Mouse (Mus musculus) hindbrain, embryonic 16.5 days (tissue): Measurements from ENCODE around the gene Cactin. TPM values are rescaled to one million over a fixed set of nuclear protein-coding genes. Genes with fewer than 3 reads are reported as not detected.

Experiments used
- ATAC-seq: fragments of 200-750 bp; cut with Nextera tagmentation; 2 replicates; pipeline ENCODE4 v1.8.0; 2017; ENCODE audit warnings: moderate TSS enrichment, moderate library complexity
- H3K27ac ChIP-seq: fragments of 300-500 bp; sonication (generic); 2 replicates; pipeline ENCODE4 v1.5.1; 2014; ENCODE audit warnings: low read depth, mild to moderate bottlenecking, control low read depth, low read length, moderate library complexity
- H3K27me3 ChIP-seq: fragments of 300-500 bp; sonication (generic); replicated peaks from 2 replicates; pipeline ENCODE4 v1.6.1; 2014; ENCODE audit warnings: low read length; ENCODE audit not compliant: control insufficient read depth, insufficient read depth
- H3K36me3 ChIP-seq: fragments of 300-500 bp; sonication (generic); 2 replicates; pipeline ENCODE4 v1.6.1; 2014; ENCODE audit warnings: mild to moderate bottlenecking, low read length, moderate library complexity, mixed read lengths; ENCODE audit not compliant: control insufficient read depth, insufficient read depth
- H3K4me1 ChIP-seq: fragments of 300-500 bp; sonication (generic); 2 replicates; pipeline ENCODE4 v1.6.1; 2014; ENCODE audit warnings: low read depth, low read length; ENCODE audit not compliant: control insufficient read depth, insufficient read depth
- H3K4me2 ChIP-seq: fragments of 300-500 bp; sonication (generic); 2 replicates; pipeline ENCODE4 v1.6.1; 2014; ENCODE audit warnings: mild to moderate bottlenecking, low read length, control low read depth, moderate library complexity
- H3K4me3 ChIP-seq: fragments of 300-500 bp; sonication (generic); 2 replicates; pipeline ENCODE4 v1.5.1; 2014; ENCODE audit warnings: mild to moderate bottlenecking, low read length, control low read depth, moderate library complexity
- H3K9ac ChIP-seq: fragments of 300-500 bp; sonication (generic); 2 replicates; pipeline ENCODE4 v1.6.1; 2014; ENCODE audit warnings: low read depth, mild to moderate bottlenecking, control low read depth, low read length, moderate library complexity
- H3K9me3 ChIP-seq: fragments of 300-500 bp; sonication (generic); 2 replicates; pipeline ENCODE4 v1.6.1; 2014; ENCODE audit warnings: mild to moderate bottlenecking, low read length, moderate library complexity; ENCODE audit not compliant: control insufficient read depth
- WGBS: fragments of 180-500 bp; shearing (Covaris S2); extraction: QIAGEN DNeasy Blood & Tissue Kit; methylation state at CpG from one replicate; pipeline ENCODE4 v1.1.7; 2014; 5-methylcytosine and 5-hydroxymethylcytosine counted together
- polyA plus RNA-seq: library from polyadenylated mRNA; unstranded; fragments of >200 nt; fragmentation: Nextera tagmentation; extraction: Ambion mirVana; gene quantifications from 2 replicates; pipeline ENCODE4 v1.2.1, GENCODE M21; 2015

Cactin gene
- polyA plus RNA-seq, 1 experiment from 2014 or later: 26.3 TPM

- no peak for ATAC-seq
- H3K9me3 ChIP-seq: no peaks in the 10 kb centered on the region
- H3K4me2 ChIP-seq: no peak overlapping the region
- no peaks in the 10 kb centered on the region for H3K27me3 ChIP-seq
- H3K9ac ChIP-seq: no peak overlapping the region
- WGBS: 92% methylated on average over 27 of the region's 27 CpGs
- peaks cover 56% of the 10 kb centered on the region for H3K36me3 ChIP-seq
- no peak overlapping the region for H3K4me3 ChIP-seq
- peaks cover 22% of the 10 kb centered on the region for H3K4me1 ChIP-seq
- H3K27ac ChIP-seq: no peak overlapping the region
These were observed 1.5 kb downstream of the Cactin start for GRCm38 (mm10) chr10:81322444-81322843.

- Histone ChIP-seq H3K4me3 (no peak overlapping the region), H3K9me3 (no peaks in the 10 kb centered on the region), H3K9ac (no peak overlapping the region), H3K4me2 (no peak overlapping the region), H3K27ac (no peak overlapping the region), H3K36me3 (peaks cover 50% of the 10 kb centered on the region), H3K27me3 (no peaks in the 10 kb centered on the region), H3K4me1 (peaks cover 22% of the 10 kb centered on the region)
- WGBS: 96% methylated on average over 23 of the region's 23 CpGs
- no peak for ATAC-seq
These were observed 2.4 kb downstream of the Cactin start for GRCm38 (mm10) chr10:81323141-81323775.

GRCm38 (mm10) chr10:81323791-81324530 lies 3.1 kb downstream of the Cactin start:
- H3K36me3 ChIP-seq: peaks cover 45% of the 10 kb centered on the region
- no peak overlapping the region for H3K27ac ChIP-seq
- H3K9ac ChIP-seq: no peak overlapping the region
- H3K27me3 ChIP-seq: no peaks in the 10 kb centered on the region
- no peak for ATAC-seq
- H3K4me3 ChIP-seq: no peak overlapping the region
- 93% methylated on average over 18 of the region's 18 CpGs for WGBS
- H3K4me2 ChIP-seq: no peak overlapping the region
- peaks cover 20% of the 10 kb centered on the region for H3K4me1 ChIP-seq
- no peaks in the 10 kb centered on the region for H3K9me3 ChIP-seq

GRCm38 (mm10) chr10:81325176-81325575 lies 4.3 kb downstream of the Cactin start:
- WGBS: 94% methylated on average over 21 of the region's 21 CpGs
- Histone ChIP-seq H3K9me3 (no peaks in the 10 kb centered on the region), H3K36me3 (peaks cover 45% of the 10 kb centered on the region), H3K4me2 (no peak overlapping the region), H3K27me3 (no peaks in the 10 kb centered on the region), H3K4me1 (peaks cover 11% of the 10 kb centered on the region), H3K4me3 (no peak overlapping the region), H3K9ac (no peak overlapping the region), H3K27ac (no peak overlapping the region)
- no peak for ATAC-seq

DNA sequence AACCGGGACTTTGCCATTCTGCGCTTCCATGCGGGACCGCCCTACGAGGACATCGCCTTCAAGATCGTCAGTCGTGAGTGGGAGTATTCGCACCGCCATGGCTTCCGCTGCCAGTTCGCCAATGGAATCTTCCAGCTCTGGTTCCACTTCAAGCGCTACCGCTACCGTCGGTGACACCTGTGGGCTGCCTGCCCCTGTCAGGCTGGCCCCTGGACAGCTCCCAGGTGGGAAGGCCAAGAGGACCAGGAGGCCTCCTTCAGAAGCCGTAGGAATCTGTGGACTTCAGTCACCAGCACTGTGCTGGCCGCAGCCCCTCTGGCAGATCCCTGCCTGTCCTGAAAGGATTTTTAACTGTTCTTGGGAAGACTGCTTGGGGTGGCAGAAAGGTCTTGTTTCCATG lies 4.9 kb downstream of the Cactin start:
- no peak overlapping the region for H3K9ac ChIP-seq
- no peaks in the 10 kb centered on the region for H3K27me3 ChIP-seq
- H3K36me3 ChIP-seq: peaks cover 45% of the 10 kb centered on the region
- H3K9me3 ChIP-seq: no peaks in the 10 kb centered on the region
- H3K4me2 ChIP-seq: no peak overlapping the region
- H3K4me1 ChIP-seq: peaks cover 11% of the 10 kb centered on the region
- H3K27ac ChIP-seq: no peak overlapping the region
- ATAC-seq: no peak
- WGBS: 91% methylated on average over 18 of the region's 18 CpGs
- no peak overlapping the region for H3K4me3 ChIP-seq

- H3K4me1 ChIP-seq: peaks cover 7% of the 10 kb centered on the region
- no peak overlapping the region for H3K4me3 ChIP-seq
- H3K9ac ChIP-seq: no peak overlapping the region
- 72% methylated on average over 6 of the region's 6 CpGs for WGBS
- no peak; the same call in 1 of the 2 replicates for ATAC-seq
- H3K27me3 ChIP-seq: no peaks in the 10 kb centered on the region
- no peak overlapping the region for H3K4me2 ChIP-seq
- peaks cover 45% of the 10 kb centered on the region for H3K36me3 ChIP-seq
- H3K27ac ChIP-seq: 0 out of 2 replicates have a peak overlapping the region, but pooled peaks have one; percentile 29
- no peaks in the 10 kb centered on the region for H3K9me3 ChIP-seq
These were observed 6.0 kb downstream of the Cactin start for GRCm38 (mm10) chr10:81326858-81327257.

DNA sequence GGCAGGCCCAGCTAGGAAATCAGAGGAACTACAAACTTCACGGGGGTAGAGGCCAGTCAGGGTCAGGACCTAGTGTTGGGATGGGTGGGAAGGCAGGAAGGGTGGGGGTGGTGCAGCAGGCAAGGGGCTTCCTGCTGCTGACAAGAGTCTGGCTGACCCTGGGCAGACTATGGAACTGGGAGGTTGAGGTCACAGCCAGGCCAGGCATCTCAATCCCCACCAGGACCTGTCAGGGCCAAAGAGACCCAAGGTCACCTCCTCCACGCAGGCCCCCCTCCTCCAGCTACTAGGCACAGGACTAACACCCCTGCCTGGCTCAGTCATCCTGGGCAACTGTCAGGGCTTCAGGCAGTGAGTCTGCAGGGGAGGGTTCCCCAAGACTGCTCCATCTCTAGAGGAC lies 7.1 kb downstream of the Cactin start:
- H3K4me3 ChIP-seq: no peak overlapping the region
- H3K4me1 ChIP-seq: no peaks in the 10 kb centered on the region
- H3K27ac ChIP-seq: no peak overlapping the region
- ATAC-seq: no peak
- no peaks in the 10 kb centered on the region for H3K9me3 ChIP-seq
- WGBS: 61% methylated on average over 2 of the region's 2 CpGs
- H3K36me3 ChIP-seq: peaks cover 40% of the 10 kb centered on the region
- H3K4me2 ChIP-seq: no peak overlapping the region
- no peak overlapping the region for H3K9ac ChIP-seq
- H3K27me3 ChIP-seq: peaks cover 9% of the 10 kb centered on the region

GRCm38 (mm10) chr10:81328386-81328785 lies 7.5 kb downstream of the Cactin start, which contains the start of gene Tbxa2r:
Gene Tbxa2r, plus strand, starts transcription at chr10:81328731.
- H3K9ac ChIP-seq: peak within 1 kb of the TSS; percentile 22

DNA sequence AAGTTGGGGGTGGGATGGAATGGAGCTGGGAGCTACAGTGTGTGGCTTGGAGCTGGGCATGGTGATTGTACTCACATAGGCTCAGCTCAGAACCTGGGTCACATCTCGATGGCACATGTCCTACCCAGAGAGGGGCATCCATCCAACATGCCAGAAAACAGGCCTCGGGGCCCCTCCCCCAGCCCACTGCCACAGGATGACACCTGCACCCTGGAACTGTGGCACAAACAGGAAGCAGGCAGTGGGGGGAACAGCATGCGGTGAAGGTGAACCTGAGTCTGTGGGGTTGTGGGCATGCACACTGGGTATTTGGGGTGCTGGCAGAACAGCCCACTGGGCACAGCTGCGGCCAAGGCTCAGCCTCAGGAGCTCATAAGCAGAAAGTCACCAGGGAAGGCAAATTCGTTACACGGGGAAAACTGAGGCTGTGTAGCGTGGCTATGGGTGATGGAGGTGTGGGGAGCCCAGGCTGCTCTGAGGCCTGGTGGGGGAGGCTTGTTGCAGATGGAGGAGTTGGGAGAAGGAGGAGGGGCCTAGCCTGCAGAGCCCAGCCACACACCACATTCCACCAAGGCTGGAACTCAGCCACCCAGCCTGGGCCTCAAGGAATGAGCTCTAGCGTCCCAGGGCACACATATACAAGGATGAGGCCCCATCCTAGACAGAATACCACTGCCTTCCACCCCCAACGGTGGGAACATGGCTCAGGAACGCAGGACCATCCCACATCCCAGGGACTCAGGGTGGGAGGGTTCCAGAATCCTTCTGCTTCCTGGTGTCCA lies 8.5 kb downstream of the Cactin start:
- H3K9ac ChIP-seq: peak overlapping the region; percentile 22; the same call in 1 of the 2 replicates
- 74% methylated on average over 10 of the region's 10 CpGs for WGBS

More at GRCm38 (mm10) chr10:81328386-81328785, 7.5 kb downstream of the Cactin start, which contains the start of gene Tbxa2r:
- H3K36me3 ChIP-seq: peaks cover 35% of the 10 kb centered on the region
- H3K9me3 ChIP-seq: no peaks in the 10 kb centered on the region
- H3K4me3 ChIP-seq: no peak within 1 kb of the TSS
- H3K27me3 ChIP-seq: peaks cover 10% of the 10 kb centered on the region
- no peak for ATAC-seq
- H3K4me2 ChIP-seq: no peak within 1 kb of the TSS; the same call in 1 of the 2 replicates
- H3K27ac ChIP-seq: 0 out of 2 replicates have a peak within 1 kb of the TSS, but pooled peaks have one; percentile 3
- H3K4me1 ChIP-seq: no peaks in the 10 kb centered on the region
- WGBS: 14% methylated on average over 9 of the region's 10 CpGs

More for the DNA sequence above, 8.5 kb downstream of the Cactin start:
- H3K9me3 ChIP-seq: no peaks in the 10 kb centered on the region
- peaks cover 25% of the 10 kb centered on the region for H3K36me3 ChIP-seq
- no peak overlapping the region for H3K4me2 ChIP-seq
- H3K27ac ChIP-seq: no peak overlapping the region
- H3K4me3 ChIP-seq: no peak overlapping the region
- no peaks in the 10 kb centered on the region for H3K4me1 ChIP-seq
- ATAC-seq: no peak
- peaks cover 10% of the 10 kb centered on the region for H3K27me3 ChIP-seq
